Mouse (Mus musculus) forebrain, embryonic 13.5 days (tissue): Measurements from ENCODE around the gene Sv2c. TPM values are rescaled to one million over a fixed set of nuclear protein-coding genes. Genes with fewer than 3 reads are reported as not detected.

Source experiments
- ATAC-seq: fragments of 200-750 bp; cut with Nextera tagmentation; 2 replicates; pipeline ENCODE4 v1.8.0; 2017
- H3K27ac ChIP-seq: fragments of 300-500 bp; sonication (generic); 2 replicates; pipeline ENCODE4 v1.5.1; 2015; ENCODE audit warnings: inconsistent platforms, mild to moderate bottlenecking, moderate library complexity
- H3K27me3 ChIP-seq: fragments of 300-500 bp; sonication (generic); 2 replicates; pipeline ENCODE4 v1.6.1; 2015; ENCODE audit warnings: mild to moderate bottlenecking, inconsistent platforms
- H3K36me3 ChIP-seq: fragments of 300-500 bp; sonication (generic); 2 replicates; pipeline ENCODE4 v1.6.1; 2015; ENCODE audit warnings: mild to moderate bottlenecking, inconsistent platforms; ENCODE audit not compliant: poor library complexity, severe bottlenecking
- H3K4me1 ChIP-seq: fragments of 300-500 bp; sonication (generic); 2 replicates; pipeline ENCODE4 v1.6.1; 2015; ENCODE audit warnings: inconsistent platforms
- H3K4me2 ChIP-seq: fragments of 300-500 bp; sonication (generic); 2 replicates; pipeline ENCODE4 v1.6.1; 2015; ENCODE audit warnings: inconsistent platforms, mild to moderate bottlenecking, moderate library complexity
- H3K4me3 ChIP-seq: fragments of 300-500 bp; sonication (generic); 2 replicates; pipeline ENCODE4 v1.5.1; 2015; ENCODE audit warnings: mild to moderate bottlenecking, inconsistent platforms
- H3K9ac ChIP-seq: fragments of 300-500 bp; sonication (generic); 2 replicates; pipeline ENCODE4 v1.6.1; 2015; ENCODE audit warnings: mild to moderate bottlenecking, inconsistent platforms
- H3K9me3 ChIP-seq: fragments of 300-500 bp; sonication (generic); replicated peaks from 2 replicates; pipeline ENCODE4 v1.6.1; 2016; ENCODE audit warnings: inconsistent platforms
- WGBS: fragments of 180-500 bp; shearing (Covaris S2); methylation state at CpG from one replicate; pipeline ENCODE4 v1.1.7; 2015; 5-methylcytosine and 5-hydroxymethylcytosine counted together
- polyA plus RNA-seq: library from polyadenylated mRNA; unstranded; fragments of >200 nt; fragmentation: Nextera tagmentation; extraction: Ambion mirVana; gene quantifications from 2 replicates; pipeline ENCODE4 v1.2.1, GENCODE M21; 2015

Gene Sv2c
- polyA plus RNA-seq, 1 experiment from 2014 or later: 1.2 TPM

DNA sequence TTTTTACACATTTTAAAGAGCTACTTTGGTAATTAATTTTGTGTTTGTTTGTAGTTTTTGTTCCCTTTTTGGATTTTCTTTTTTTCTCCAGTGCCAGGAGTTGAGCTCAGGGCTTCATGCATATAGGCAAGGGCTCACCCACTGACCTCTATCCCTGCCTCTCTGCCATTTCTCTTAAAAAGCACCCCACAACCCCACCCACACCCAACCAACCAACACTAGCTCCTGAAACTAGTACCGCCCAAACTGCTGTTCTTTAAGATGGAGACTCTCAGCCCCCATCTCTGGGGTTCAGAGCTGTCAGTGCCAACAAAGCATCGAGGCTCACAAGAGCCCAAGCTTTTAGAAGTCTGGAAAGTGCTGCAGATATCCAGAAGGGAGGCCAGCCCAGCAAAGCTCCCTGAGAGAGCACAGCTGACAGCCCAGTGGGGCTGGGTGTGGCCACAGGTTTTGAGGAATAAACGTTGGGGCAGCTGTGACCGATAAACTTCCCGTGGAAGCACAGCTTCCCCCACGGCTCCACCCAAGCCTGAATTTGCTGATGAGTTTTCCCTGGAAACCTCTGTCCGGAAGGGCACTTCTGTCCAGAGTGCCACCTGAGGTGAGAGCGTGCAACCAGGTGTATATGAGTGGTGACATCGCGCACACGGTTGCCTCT lies 181.8 kb downstream of the Sv2c start:
- Histone ChIP-seq H3K9ac (no peak overlapping the region), H3K27ac (no peak overlapping the region), H3K4me2 (no peak overlapping the region), H3K36me3 (no peaks in the 10 kb centered on the region), H3K4me1 (peaks cover 4% of the 10 kb centered on the region; the same call in 1 of the 2 replicates), H3K4me3 (no peak overlapping the region), H3K9me3 (no peaks in the 10 kb centered on the region), H3K27me3 (no peaks in the 10 kb centered on the region)
- no peak for ATAC-seq
- 87% methylated on average over 11 of the region's 11 CpGs for WGBS

DNA sequence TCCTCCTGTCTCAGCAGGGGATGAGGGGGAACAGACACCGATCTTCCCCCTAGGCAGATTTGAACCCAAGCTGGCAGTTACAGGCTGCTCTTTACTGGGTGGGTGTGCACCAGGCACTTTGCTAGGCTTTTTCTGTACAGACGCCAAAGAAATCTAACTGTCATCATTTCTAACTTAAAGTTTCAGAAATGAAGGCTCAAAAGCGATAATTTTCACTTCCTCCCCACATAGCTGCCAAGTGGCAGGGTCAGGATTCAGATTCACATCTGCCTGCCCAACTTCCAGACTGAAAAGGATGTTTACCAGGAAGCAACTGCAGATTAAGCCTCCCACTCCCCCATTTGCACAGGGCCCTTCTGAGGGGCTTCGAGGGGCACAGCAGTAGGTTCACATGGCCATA lies 183.0 kb downstream of the Sv2c start:
- Histone ChIP-seq H3K27ac (no peak overlapping the region), H3K4me1 (peaks cover 4% of the 10 kb centered on the region; the same call in 1 of the 2 replicates), H3K4me3 (no peak overlapping the region), H3K36me3 (no peaks in the 10 kb centered on the region), H3K27me3 (no peaks in the 10 kb centered on the region), H3K4me2 (no peak overlapping the region), H3K9ac (no peak overlapping the region), H3K9me3 (no peaks in the 10 kb centered on the region)
- ATAC-seq: no peak
- 93% methylated on average over 4 of the region's 4 CpGs for WGBS

DNA sequence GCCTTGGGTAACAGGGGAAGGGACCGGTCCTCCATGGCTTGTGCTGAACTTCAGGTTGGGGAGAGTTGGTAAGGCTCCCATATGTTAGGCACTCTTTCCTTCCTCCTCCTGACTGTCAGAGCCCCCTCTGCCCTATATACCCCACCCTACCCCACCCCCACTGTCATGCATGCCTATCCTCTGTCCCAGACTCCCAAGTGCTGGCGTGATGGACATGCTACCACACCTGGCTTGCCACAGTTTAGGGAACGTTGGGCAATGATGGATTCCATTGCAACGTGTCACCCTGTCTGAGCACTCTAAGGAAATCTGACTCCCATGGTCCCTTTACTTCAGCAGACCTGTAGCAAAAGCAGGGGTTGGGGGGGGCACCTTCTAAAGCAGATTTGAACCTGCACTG lies 183.6 kb downstream of the Sv2c start:
- no peak for ATAC-seq
- WGBS: 95% methylated on average over 4 of the region's 4 CpGs
- Histone ChIP-seq H3K27ac (no peak overlapping the region), H3K27me3 (no peaks in the 10 kb centered on the region), H3K4me3 (no peak overlapping the region), H3K9ac (no peak overlapping the region), H3K36me3 (no peaks in the 10 kb centered on the region), H3K4me1 (peaks cover 4% of the 10 kb centered on the region; the same call in 1 of the 2 replicates), H3K9me3 (no peaks in the 10 kb centered on the region), H3K4me2 (no peak overlapping the region)

DNA sequence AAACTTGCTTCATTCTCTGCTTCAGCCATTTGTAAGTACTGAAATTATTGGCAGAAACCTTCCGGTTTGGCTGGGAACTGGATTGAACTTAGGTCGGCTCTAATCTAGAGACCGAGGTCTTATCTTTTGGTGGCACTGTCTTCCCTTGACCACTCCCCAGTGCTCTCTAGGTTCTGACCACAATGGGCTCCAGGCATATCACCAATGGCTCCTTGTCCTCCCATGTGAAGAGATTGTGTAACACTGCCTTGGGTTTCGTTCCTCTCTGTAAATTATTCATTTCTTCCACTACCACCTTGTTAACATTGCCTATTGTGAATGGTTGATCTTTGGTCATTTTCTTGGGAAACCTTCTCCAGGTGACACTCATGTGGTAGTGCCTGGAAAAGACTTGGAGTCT lies 184.0 kb downstream of the Sv2c start:
- Histone ChIP-seq H3K4me2 (no peak overlapping the region), H3K9me3 (no peaks in the 10 kb centered on the region), H3K36me3 (no peaks in the 10 kb centered on the region), H3K27me3 (no peaks in the 10 kb centered on the region), H3K27ac (no peak overlapping the region), H3K4me1 (no peaks in the 10 kb centered on the region), H3K9ac (no peak overlapping the region), H3K4me3 (no peak overlapping the region)
- ATAC-seq: no peak
- WGBS: 96% methylated on average over 4 of the region's 4 CpGs

DNA sequence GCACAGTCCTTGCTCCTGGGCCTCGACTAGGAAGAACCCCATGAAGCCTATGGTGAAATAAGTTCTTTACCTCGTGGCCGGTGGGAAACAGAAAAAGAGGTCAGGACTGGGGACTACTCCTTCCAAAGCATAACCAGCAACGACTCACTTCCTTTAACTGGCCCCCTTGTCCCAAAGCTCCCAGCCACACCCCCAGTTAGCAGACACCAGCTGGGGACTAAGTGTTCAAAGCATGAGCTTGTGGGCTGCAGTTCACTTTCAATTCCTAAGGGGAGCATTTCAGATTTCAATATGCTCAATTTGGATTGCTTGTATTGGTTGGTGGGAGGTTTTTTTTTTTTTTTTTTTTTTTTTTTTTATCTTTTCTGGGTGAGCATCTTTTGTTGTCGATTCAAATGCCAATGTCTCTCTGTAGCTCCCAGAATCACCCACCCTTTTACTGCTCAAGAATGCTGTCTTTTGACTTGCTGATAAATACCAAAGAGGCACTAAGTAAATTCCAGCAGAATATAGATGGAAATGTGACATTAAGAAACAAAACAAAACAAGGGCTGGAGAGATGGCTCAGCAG lies 186.4 kb downstream of the Sv2c start:
- no peaks in the 10 kb centered on the region for H3K36me3 ChIP-seq
- H3K9me3 ChIP-seq: no peaks in the 10 kb centered on the region
- H3K27me3 ChIP-seq: no peaks in the 10 kb centered on the region
- no peak overlapping the region for H3K27ac ChIP-seq
- ATAC-seq: no peak
- H3K9ac ChIP-seq: no peak overlapping the region
- H3K4me3 ChIP-seq: no peak overlapping the region
- WGBS: 73% methylated on average over 5 of the region's 5 CpGs
- no peaks in the 10 kb centered on the region for H3K4me1 ChIP-seq
- H3K4me2 ChIP-seq: no peak overlapping the region

DNA sequence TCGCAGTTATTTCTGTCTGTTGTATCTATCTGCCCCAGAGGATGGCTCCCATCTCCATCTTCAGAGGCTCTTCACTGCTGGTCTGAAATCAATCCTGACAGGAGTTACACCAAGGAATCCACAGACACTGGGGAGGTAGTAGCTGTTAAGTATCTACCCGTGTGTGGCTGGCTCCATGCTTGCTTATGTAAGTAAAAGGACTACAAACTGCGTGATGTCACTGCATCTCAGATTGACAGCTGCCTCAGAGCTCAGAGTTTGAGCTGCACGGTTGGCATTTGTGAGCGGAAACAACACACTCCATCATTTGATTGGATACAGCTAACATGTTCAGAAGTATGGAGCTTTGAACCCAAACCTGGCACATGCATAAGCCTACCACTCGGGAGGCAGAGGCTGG lies 187.8 kb downstream of the Sv2c start:
- Histone ChIP-seq H3K9me3 (no peaks in the 10 kb centered on the region), H3K27ac (no peak overlapping the region), H3K36me3 (no peaks in the 10 kb centered on the region), H3K4me3 (no peak overlapping the region), H3K4me2 (no peak overlapping the region), H3K27me3 (no peaks in the 10 kb centered on the region), H3K4me1 (no peaks in the 10 kb centered on the region), H3K9ac (no peak overlapping the region)
- 90% methylated on average over 6 of the region's 6 CpGs for WGBS
- ATAC-seq: no peak

DNA sequence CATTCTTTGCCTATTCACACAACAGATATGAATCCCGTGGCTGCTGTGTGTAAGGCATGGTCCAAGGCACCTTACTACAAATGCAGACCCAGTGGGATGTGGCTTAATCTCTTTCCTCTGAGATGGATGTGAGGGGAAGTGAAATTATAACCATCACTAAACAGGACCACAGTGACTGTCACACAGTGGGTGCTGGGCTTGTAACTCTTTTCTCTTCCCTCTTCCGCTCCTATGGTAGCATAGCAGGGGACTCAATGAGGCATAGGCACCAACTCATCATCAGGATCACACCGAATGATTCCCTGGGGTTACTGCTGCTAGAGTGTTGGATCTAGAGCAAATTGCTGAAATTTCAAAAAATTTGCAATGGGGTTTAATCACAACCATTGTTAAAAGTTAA lies 188.5 kb downstream of the Sv2c start:
- Histone ChIP-seq H3K9ac (no peak overlapping the region), H3K27me3 (no peaks in the 10 kb centered on the region), H3K4me2 (no peak overlapping the region), H3K9me3 (no peaks in the 10 kb centered on the region), H3K4me1 (no peaks in the 10 kb centered on the region), H3K27ac (no peak overlapping the region), H3K4me3 (no peak overlapping the region), H3K36me3 (no peaks in the 10 kb centered on the region)
- ATAC-seq: no peak
- WGBS: 79% methylated on average over 3 of the region's 3 CpGs

DNA sequence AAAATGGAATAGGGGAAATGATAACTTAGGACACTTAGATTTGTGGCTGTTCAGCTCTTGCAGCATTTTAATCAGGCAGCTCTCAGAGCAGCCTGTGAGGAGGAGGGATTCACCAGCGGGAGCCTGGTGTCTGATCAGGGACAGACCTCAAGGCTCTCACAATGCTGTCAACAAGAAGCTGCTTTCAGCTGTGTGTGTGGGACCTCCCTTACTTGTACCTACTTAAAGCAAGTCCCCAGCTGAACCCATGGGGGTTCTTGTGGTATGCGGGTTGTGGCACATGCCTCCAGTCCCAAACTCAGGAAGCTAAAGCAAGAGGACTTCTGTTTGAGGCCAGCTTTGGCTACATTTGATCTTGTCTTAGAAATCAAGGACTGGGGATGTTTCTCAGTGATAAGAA lies 189.8 kb downstream of the Sv2c start:
- H3K4me1 ChIP-seq: no peaks in the 10 kb centered on the region
- no peaks in the 10 kb centered on the region for H3K27me3 ChIP-seq
- H3K9ac ChIP-seq: no peak overlapping the region
- no peak overlapping the region for H3K4me3 ChIP-seq
- ATAC-seq: no peak
- H3K9me3 ChIP-seq: no peaks in the 10 kb centered on the region
- no peaks in the 10 kb centered on the region for H3K36me3 ChIP-seq
- WGBS: 64% methylated on average over 2 of the region's 2 CpGs
- no peak overlapping the region for H3K4me2 ChIP-seq
- H3K27ac ChIP-seq: no peak overlapping the region

DNA sequence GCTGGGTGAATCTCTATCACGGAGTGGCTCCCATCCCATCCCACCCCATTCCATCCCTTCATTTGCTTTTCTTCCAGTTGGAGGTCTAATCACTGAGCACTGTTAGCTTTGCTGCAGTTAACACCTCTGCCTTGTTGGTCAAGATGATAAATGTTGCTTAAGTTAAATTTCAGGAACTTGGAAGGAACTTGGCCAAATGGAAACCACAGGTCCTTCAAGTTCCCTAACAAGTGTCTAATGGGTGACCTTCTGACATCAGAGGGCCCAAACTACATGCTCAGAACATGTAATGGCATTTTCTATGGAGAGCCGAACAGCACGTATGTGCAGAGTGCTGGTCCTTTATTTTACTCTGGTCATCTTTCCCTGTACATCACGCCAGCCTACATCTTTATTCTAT lies 190.5 kb downstream of the Sv2c start:
- H3K4me1 ChIP-seq: no peaks in the 10 kb centered on the region
- H3K9me3 ChIP-seq: no peaks in the 10 kb centered on the region
- no peaks in the 10 kb centered on the region for H3K27me3 ChIP-seq
- no peak overlapping the region for H3K9ac ChIP-seq
- no peak overlapping the region for H3K27ac ChIP-seq
- 90% methylated on average over 4 of the region's 4 CpGs for WGBS
- ATAC-seq: no peak
- H3K4me3 ChIP-seq: no peak overlapping the region
- no peaks in the 10 kb centered on the region for H3K36me3 ChIP-seq
- H3K4me2 ChIP-seq: no peak overlapping the region

DNA sequence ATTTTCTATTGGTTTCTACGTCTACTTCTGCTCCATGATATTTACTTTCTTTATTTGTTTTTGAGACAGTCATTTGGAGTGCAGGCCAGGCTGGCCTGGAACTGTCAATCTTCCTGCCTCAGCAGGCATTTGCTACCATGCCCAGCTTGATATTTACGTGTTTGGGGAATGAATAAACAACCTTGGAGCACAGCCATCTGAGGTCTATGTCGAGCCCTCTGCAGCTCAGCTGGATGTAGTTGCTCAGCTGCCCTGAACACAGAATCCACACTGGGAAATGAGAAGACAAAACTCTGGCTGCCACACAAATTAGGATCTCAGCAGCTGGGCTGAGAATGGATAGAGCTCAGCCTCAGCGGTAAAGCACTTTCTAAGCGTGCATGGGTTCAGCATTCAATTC lies 191.6 kb downstream of the Sv2c start:
- Histone ChIP-seq H3K9ac (no peak overlapping the region), H3K36me3 (no peaks in the 10 kb centered on the region), H3K4me2 (no peak overlapping the region), H3K27me3 (no peaks in the 10 kb centered on the region), H3K4me3 (no peak overlapping the region), H3K9me3 (no peaks in the 10 kb centered on the region), H3K27ac (no peak overlapping the region), H3K4me1 (no peaks in the 10 kb centered on the region)
- ATAC-seq: no peak
- 64% methylated on average over 5 of the region's 5 CpGs for WGBS

DNA sequence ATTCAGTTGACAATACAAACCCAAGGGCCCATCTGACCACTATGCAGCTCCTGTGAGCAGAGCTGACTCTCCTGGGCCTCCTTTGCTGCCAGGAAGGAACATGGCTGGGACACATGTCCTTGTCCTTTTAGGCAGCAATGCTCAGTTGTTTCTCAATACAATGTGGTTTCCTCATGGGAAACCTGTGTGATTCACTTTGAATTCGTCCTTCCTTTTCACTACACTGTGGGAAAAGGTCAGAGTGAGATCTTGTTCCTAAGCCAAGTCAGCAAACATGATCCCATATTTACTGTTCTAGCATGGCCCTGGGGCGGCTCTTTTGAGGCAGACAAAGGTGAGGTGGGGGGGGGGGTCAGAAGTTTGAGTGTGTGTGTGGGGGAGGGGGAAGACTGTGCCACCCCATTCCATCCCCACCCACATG lies 208.2 kb downstream of the Sv2c start:
- Histone ChIP-seq H3K27me3 (no peaks in the 10 kb centered on the region), H3K36me3 (no peaks in the 10 kb centered on the region), H3K9ac (no peak overlapping the region), H3K4me1 (no peaks in the 10 kb centered on the region), H3K27ac (no peak overlapping the region), H3K4me3 (no peak overlapping the region), H3K4me2 (no peak overlapping the region), H3K9me3 (0 out of 2 replicates have a peak, but pooled peaks cover 5% of the 10 kb centered on the region)
- WGBS: 84% methylated on average over 2 of the region's 2 CpGs
- ATAC-seq: no peak

DNA sequence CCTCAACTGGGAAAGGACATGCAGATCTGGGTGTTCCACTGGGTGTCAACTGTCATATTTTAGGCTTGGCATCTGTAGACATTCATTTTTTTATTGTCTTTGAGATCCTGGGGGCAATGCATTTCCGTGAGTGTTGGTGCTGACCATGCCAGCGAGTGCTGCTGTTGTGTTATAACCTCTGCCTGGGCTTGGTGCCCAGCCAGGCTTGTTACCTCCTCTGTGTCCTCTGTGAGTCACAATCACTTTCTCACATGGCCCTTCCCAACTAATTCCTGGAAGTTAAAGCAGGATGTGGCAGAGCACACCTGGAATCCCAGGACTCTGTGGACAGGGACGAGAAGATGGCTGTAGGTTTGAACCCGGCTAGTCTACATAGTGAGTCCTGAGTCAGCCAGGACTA lies 209.8 kb downstream of the Sv2c start:
- H3K4me1 ChIP-seq: no peaks in the 10 kb centered on the region
- no peak for ATAC-seq
- H3K36me3 ChIP-seq: no peaks in the 10 kb centered on the region
- no peak overlapping the region for H3K4me3 ChIP-seq
- H3K27me3 ChIP-seq: no peaks in the 10 kb centered on the region
- WGBS: 89% methylated on average over 4 of the region's 4 CpGs
- H3K4me2 ChIP-seq: no peak overlapping the region
- H3K9me3 ChIP-seq: 0 out of 2 replicates have a peak, but pooled peaks cover 5% of the 10 kb centered on the region
- no peak overlapping the region for H3K9ac ChIP-seq
- no peak overlapping the region for H3K27ac ChIP-seq
